Mouse (Mus musculus) thymus, postnatal 36 days (tissue): Measurements from ENCODE around the gene Etaa1.
A peak's percentile ranks its signal among the peaks of the same experiment; 100 is the strongest.
"Not testable (repeated sequence)": the region's sequence is repeated elsewhere in the genome, so short reads cannot be mapped to it uniquely, and the experiment has no call there.

Experiments
- DNase-seq, 2 experiments: peaks; one replicate each; pipeline ENCODE4 v3.0.0; 2022; ENCODE audit warnings: mixed read lengths in 2 of 2

Etaa1 gene

GRCm38 (mm10) chr11:17953231-17954134, at the start of gene Etaa1:
Etaa1 (minus strand) TSS chr11:17953875.
- peak; percentile 94 to 95 for DNase-seq

GRCm38 (mm10) chr11:17994151-17994550, 40.5 kb upstream of the Etaa1 start:
- no peak for DNase-seq

GRCm38 (mm10) chr11:17992311-17992710, 38.6 kb upstream of the Etaa1 start:
- DNase-seq, result no peak

- no peak for DNase-seq
Observed at GRCm38 (mm10) chr11:17983331-17983730, 29.7 kb upstream of the Etaa1 start.

GRCm38 (mm10) chr11:17981246-17981645, 27.6 kb upstream of the Etaa1 start:
- DNase-seq, result no peak

- DNase-seq, result no peak
Observed at GRCm38 (mm10) chr11:17975581-17975980, 21.9 kb upstream of the Etaa1 start.

GRCm38 (mm10) chr11:17952791-17953190, 884 bp downstream of the Etaa1 start:
- DNase-seq, result no peak

- no peak for DNase-seq
Observed at GRCm38 (mm10) chr11:17951336-17951735, 2.3 kb downstream of the Etaa1 start.

GRCm38 (mm10) chr11:17939168-17939567, 14.5 kb downstream of the Etaa1 start:
- no peak for DNase-seq

- DNase-seq, result no peak
Observed at GRCm38 (mm10) chr11:17937931-17938330, 15.7 kb downstream of the Etaa1 start.

GRCm38 (mm10) chr11:17917905-17918304, 35.8 kb downstream of the Etaa1 start:
- DNase-seq, result no peak

- DNase-seq, result no peak
Observed at GRCm38 (mm10) chr11:17917101-17917500, 36.6 kb downstream of the Etaa1 start.

- DNase-seq, result no peak
Observed at GRCm38 (mm10) chr11:17916486-17916885, 37.2 kb downstream of the Etaa1 start.

- DNase-seq, result not testable (repeated sequence)
Observed at GRCm38 (mm10) chr11:17900996-17901395, 52.7 kb downstream of the Etaa1 start.
